Mouse (Mus musculus) liver (tissue): ENCODE measurements around the gene D17H6S53E.

Source experiments
- DNase-seq: peaks from one replicate; pipeline ENCODE4 v3.0.0-alpha.2; 2020; ENCODE audit warnings: mixed read lengths

D17H6S53E gene

GRCm38 (mm10) chr17:35133517-35133916 lies 7.3 kb downstream of the D17H6S53E start:
- no peak for DNase-seq

GRCm38 (mm10) chr17:35134801-35135590 lies 8.8 kb downstream of the D17H6S53E start, which contains the start of gene Bag6:
TSS of gene Bag6 (plus strand) at chr17:35135178.
- DNase-seq = peak; percentile 93

GRCm38 (mm10) chr17:35135591-35136320 lies 9.6 kb downstream of the D17H6S53E start:
- DNase-seq = no peak

- no peak for DNase-seq
These were observed 13.1 kb downstream of the D17H6S53E start for GRCm38 (mm10) chr17:35139269-35139668.

- no peak for DNase-seq
These were observed 14.4 kb downstream of the D17H6S53E start for GRCm38 (mm10) chr17:35140490-35140996.

GRCm38 (mm10) chr17:35141971-35142370 lies 15.8 kb downstream of the D17H6S53E start:
- no peak for DNase-seq

- DNase-seq = no peak
These were observed 20.0 kb downstream of the D17H6S53E start for GRCm38 (mm10) chr17:35146139-35146538.

GRCm38 (mm10) chr17:35147348-35147747 lies 21.2 kb downstream of the D17H6S53E start:
- no peak for DNase-seq

- DNase-seq = no peak
These were observed 21.9 kb downstream of the D17H6S53E start for GRCm38 (mm10) chr17:35147922-35148639.

GRCm38 (mm10) chr17:35152121-35152520 lies 25.9 kb downstream of the D17H6S53E start:
- no peak for DNase-seq

GRCm38 (mm10) chr17:35153077-35153476 lies 26.9 kb downstream of the D17H6S53E start:
- DNase-seq = no peak

- DNase-seq = no peak
These were observed 27.8 kb downstream of the D17H6S53E start for GRCm38 (mm10) chr17:35153931-35154330.

GRCm38 (mm10) chr17:35154616-35155015 lies 28.4 kb downstream of the D17H6S53E start:
- DNase-seq = no peak

GRCm38 (mm10) chr17:35155451-35155850 lies 29.3 kb downstream of the D17H6S53E start:
- DNase-seq = no peak

- no peak for DNase-seq
These were observed 30.5 kb downstream of the D17H6S53E start for GRCm38 (mm10) chr17:35156461-35157200.

- no peak for DNase-seq
These were observed 31.1 kb downstream of the D17H6S53E start for GRCm38 (mm10) chr17:35157254-35157653.

GRCm38 (mm10) chr17:35157661-35158175 lies 31.5 kb downstream of the D17H6S53E start:
- DNase-seq = no peak

GRCm38 (mm10) chr17:35158850-35159593 lies 32.8 kb downstream of the D17H6S53E start:
- DNase-seq = no peak

- DNase-seq = no peak
These were observed 33.5 kb downstream of the D17H6S53E start for GRCm38 (mm10) chr17:35159638-35160037.

- no peak for DNase-seq
These were observed 35.2 kb downstream of the D17H6S53E start for GRCm38 (mm10) chr17:35161421-35161820.

GRCm38 (mm10) chr17:35162121-35162520 lies 35.9 kb downstream of the D17H6S53E start:
- no peak for DNase-seq
